Mouse (Mus musculus) inflammation-experienced regulatory T-cells (primary cell): ENCODE results near the gene Adk. TPM values are rescaled to one million over a fixed set of nuclear protein-coding genes. Genes with fewer than 3 reads are reported as not detected.

Source experiments
- polyA plus RNA-seq, 2 experiments: library from polyadenylated mRNA; unstranded; fragments of 100-300 nt; shearing (Covaris generic); gene quantifications; one replicate each; pipeline ENCODE4 v1.2.1; 2017

The Adk gene
- 10 to 100 TPM; 87.6 to 99.4 TPM for polyA plus RNA-seq

DNA sequence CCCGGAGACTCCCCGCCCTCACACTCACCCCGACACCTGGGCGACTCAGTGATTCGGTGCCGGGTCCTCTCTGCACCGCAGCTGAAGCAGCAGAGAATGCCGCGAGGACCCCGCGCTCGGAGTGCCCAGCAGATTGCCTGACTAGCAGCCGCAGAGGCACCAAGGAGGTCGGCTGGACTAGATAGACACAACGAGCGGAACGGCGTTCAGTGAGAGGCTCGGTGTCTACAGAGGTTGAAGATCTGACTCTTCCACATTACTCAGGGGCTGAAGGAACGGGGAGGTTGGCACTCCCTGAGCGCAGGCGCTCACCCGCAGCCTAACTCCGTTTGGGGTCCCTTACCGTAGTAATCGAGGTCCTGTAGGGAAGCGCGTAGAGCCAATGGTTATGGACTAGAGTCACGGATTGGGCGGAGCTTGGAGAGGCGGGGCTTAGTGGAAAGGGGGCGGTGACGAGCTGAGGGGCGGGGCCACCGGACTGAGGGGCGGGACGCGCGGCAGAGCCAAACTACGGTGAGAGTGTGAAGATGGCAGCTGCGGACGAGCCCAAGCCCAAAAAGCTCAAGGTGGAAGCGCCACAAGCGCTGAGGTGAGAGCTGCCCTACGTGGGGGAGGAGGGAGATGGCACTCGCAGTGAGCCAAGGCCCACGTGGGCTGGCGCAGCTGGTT, at the start of gene Adk, which contains the start of gene Ap3m1:
Adk (plus strand) TSS at position 463 of the 669 bp plus-strand sequence.
Ap3m1 (minus strand) TSS at position 397 of the 669 bp plus-strand sequence.

DNA sequence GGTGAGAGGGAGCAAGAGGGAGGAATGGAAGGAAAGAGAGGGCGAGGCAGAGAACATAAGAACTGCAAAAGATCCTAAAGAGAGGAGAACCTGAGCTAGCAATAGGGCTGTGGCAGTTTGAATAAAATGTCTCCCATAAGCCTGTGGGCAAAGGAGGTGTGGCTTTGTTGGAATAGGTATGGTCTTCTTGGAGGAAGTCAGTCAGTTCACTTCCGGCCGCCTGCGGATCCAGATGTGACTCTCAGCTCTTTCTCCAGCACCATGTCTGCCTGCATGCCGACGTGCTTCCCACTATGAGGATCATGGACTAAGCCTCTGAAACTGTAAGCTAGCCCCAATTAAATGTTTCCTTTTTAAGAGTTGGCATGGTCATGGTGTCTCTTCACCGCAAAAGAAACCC, 428.9 kb downstream of the Adk start, which contains the start of gene Kat6b:
Kat6b (plus strand) TSS at position 204 of the 400 bp plus-strand sequence.

Other genes starting within 250 kb of the Adk start
- gene Plau, start 215.9 kb upstream of the Adk start, polyA plus RNA-seq: not detected
- gene Vcl, start 123.2 kb upstream of the Adk start, polyA plus RNA-seq: 1 to 10 TPM; 2.2 to 2.8 TPM
- 10 to 100 TPM; 54.6 to 66.4 TPM for gene Ap3m1, start 66 bp upstream of the Adk start, polyA plus RNA-seq